Comparison of ENCODE assay signal across 19 mouse cellular contexts in the genomic region with DNA sequence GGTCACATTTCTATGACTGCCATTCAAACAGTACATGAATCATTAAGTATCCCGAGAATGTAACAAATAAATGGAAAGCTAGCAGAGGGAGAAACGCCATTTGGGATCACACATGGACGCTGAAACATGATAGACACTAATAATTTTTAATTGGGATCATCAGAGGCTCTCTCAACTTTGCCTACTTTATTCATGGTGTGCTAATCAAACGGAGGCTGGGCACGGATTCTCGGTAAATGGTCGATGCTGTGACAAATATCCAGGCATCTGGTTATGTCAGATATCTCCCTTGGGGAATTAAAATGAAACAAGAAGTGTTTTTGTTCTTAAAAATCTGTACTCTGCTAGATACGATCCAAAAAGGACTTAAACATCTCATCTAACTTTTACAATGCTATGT.
A peak's percentile ranks its signal among the peaks of the same experiment; 100 is the strongest.
DNase-seq lines count a peak whose midpoint lies in the region; ATAC-seq and TF ChIP-seq lines count a peak whose summit lies in the region.
"Had no signal": no experiment of that assay in that cellular context is flagged by ENCODE, and none has a peak within 500 bp of the region (broad histone marks: within the 10 kb centered on the region; RNA-seq: fewer than 3 reads in every experiment).

No protein-coding gene starts in this region.

- TF ChIP-seq POLR2A in bone marrow macrophage, adult 2 months (IDR thresholded peaks at IDR 0.05; ENCODE audit: borderline replicate concordance, low read depth, low read length), result no peak

- no peaks in the 10 kb centered on the region for H3K27me3 ChIP-seq in forebrain, embryonic 12.5 days
- no peaks in the 10 kb centered on the region for H3K27me3 ChIP-seq in forebrain, embryonic 11.5 days (ENCODE audit: control insufficient read depth, insufficient read depth, low read length)
- H3K27me3 ChIP-seq in heart, embryonic 16.5 days (ENCODE audit: control insufficient read depth, insufficient read depth, low read length), result no peaks in the 10 kb centered on the region
- H3K27me3 ChIP-seq: limb, embryonic 15.5 days had no signal

- H3K36me3 ChIP-seq in forebrain, embryonic 12.5 days (replicated peaks), result no peaks in the 10 kb centered on the region
- no peaks in the 10 kb centered on the region for H3K36me3 ChIP-seq in forebrain, embryonic 11.5 days (ENCODE audit: control insufficient read depth, insufficient read depth, low read length)
- no peaks in the 10 kb centered on the region for H3K36me3 ChIP-seq in heart, embryonic 16.5 days (ENCODE audit: control insufficient read depth, insufficient read depth)
- H3K36me3 ChIP-seq in macrophage (ENCODE audit: inconsistent target), result no peaks in the 10 kb centered on the region
- H3K36me3 ChIP-seq: limb, embryonic 15.5 days; midbrain, embryonic 10.5 days had no signal

- no peak overlapping the region for H3K4me3 ChIP-seq in forebrain, embryonic 12.5 days (replicated peaks)
- H3K4me3 ChIP-seq in forebrain, embryonic 11.5 days (ENCODE audit: low read depth, low read length), result no peak overlapping the region
- H3K4me3 ChIP-seq in heart, embryonic 16.5 days (ENCODE audit: low read length), result no peak overlapping the region
- no peak overlapping the region for H3K4me3 ChIP-seq in bone marrow macrophage, adult 2 months (ENCODE audit: insufficient read depth, low read length)
- no peak overlapping the region for H3K4me3 ChIP-seq in macrophage (ENCODE audit: inconsistent target)
- H3K4me3 ChIP-seq: limb, embryonic 15.5 days; midbrain, embryonic 10.5 days had no signal

- no peak overlapping the region for H3K27ac ChIP-seq in forebrain, embryonic 12.5 days
- H3K27ac ChIP-seq in forebrain, embryonic 11.5 days (ENCODE audit: low read depth, low read length), result no peak overlapping the region
- H3K27ac ChIP-seq in heart, embryonic 16.5 days (ENCODE audit: low read length), result no peak overlapping the region; the same call in 1 of the 2 replicates
- H3K27ac ChIP-seq in bone marrow macrophage, adult 2 months (ENCODE audit: insufficient read depth, low read depth, low read length), result peak overlapping the region; percentile 25; the same call in 1 of the 2 replicates
- H3K27ac ChIP-seq in macrophage, result peak overlapping the region; percentile 68
- H3K27ac ChIP-seq: midbrain, embryonic 10.5 days had no signal

- no peak for TF ChIP-seq CTCF in bone marrow macrophage, adult 2 months (IDR thresholded peaks at IDR 0.05; ENCODE audit: low read depth, low read length)

- intact Hi-C loops in heart, postnatal 14 days (cut with DNase I), result no loop called here

- H3K79me2 ChIP-seq in macrophage (ENCODE audit: inconsistent target), result no peaks in the 10 kb centered on the region

- no peaks in the 10 kb centered on the region for H3K9me3 ChIP-seq in forebrain, embryonic 12.5 days
- no peaks in the 10 kb centered on the region for H3K9me3 ChIP-seq in forebrain, embryonic 11.5 days (ENCODE audit: control insufficient read depth, low read length)
- no peaks in the 10 kb centered on the region for H3K9me3 ChIP-seq in heart, embryonic 16.5 days (replicated peaks; ENCODE audit: control insufficient read depth, low read length)
- H3K9me3 ChIP-seq: limb, embryonic 15.5 days; midbrain, embryonic 10.5 days had no signal

- DNase-seq in forebrain, embryonic 11.5 days (ENCODE audit: low spot score), result no peak
- no peak for DNase-seq in heart, postnatal 14 days
- no peak for DNase-seq in T-cell, adult 2 months (ENCODE audit: low spot score)
- no peak for DNase-seq in right cerebral cortex, adult 18-20 months
- DNase-seq: adrenal gland, postnatal 25 days; cerebellum, adult 9-10 months; kidney, adult 18-20 months; kidney, postnatal 25 days; lung, postnatal 10 days; right cerebral cortex, postnatal 4 days; thymus, postnatal 4 days had no signal

- H3K4me1 ChIP-seq in forebrain, embryonic 12.5 days, result no peaks in the 10 kb centered on the region
- H3K4me1 ChIP-seq in forebrain, embryonic 11.5 days (replicated peaks; ENCODE audit: control insufficient read depth, insufficient read depth, low read length), result no peaks in the 10 kb centered on the region
- H3K4me1 ChIP-seq in heart, embryonic 16.5 days (ENCODE audit: control insufficient read depth, insufficient read depth, low read length), result peaks cover 34% of the 10 kb centered on the region
- peaks cover 6% of the 10 kb centered on the region; the same call in 1 of the 2 replicates for H3K4me1 ChIP-seq in bone marrow macrophage, adult 2 months (ENCODE audit: control insufficient read depth, insufficient read depth, low read length)
- H3K4me1 ChIP-seq: midbrain, embryonic 10.5 days had no signal

- no peak overlapping the region for H3K4me2 ChIP-seq in forebrain, embryonic 12.5 days
- no peak overlapping the region for H3K4me2 ChIP-seq in forebrain, embryonic 11.5 days (ENCODE audit: low read depth, low read length, severe bottlenecking)
- H3K4me2 ChIP-seq in heart, embryonic 16.5 days (ENCODE audit: low read depth, low read length), result peak overlapping the region; percentile 61; the same call in 1 of the 2 replicates
- H3K4me2 ChIP-seq: limb, embryonic 15.5 days had no signal

- peak; percentile 6; the same call in 1 of the 2 replicates for ATAC-seq in forebrain, embryonic 12.5 days (ENCODE audit: low FRiP score)
- no peak for ATAC-seq in forebrain, embryonic 11.5 days (replicated peaks; ENCODE audit: low FRiP score)
- no peak for ATAC-seq in heart, embryonic 16.5 days (replicated peaks; ENCODE audit: extremely low read depth, insufficient read depth, low FRiP score)
- ATAC-seq: hindbrain, postnatal 0 days; Patski had no signal

- no peak overlapping the region for H3K9ac ChIP-seq in forebrain, embryonic 12.5 days
- H3K9ac ChIP-seq in forebrain, embryonic 11.5 days (ENCODE audit: low read length), result no peak overlapping the region
- peak overlapping the region; percentile 59; the same call in 1 of the 2 replicates for H3K9ac ChIP-seq in heart, embryonic 16.5 days (ENCODE audit: low read length)
- H3K9ac ChIP-seq: limb, embryonic 15.5 days had no signal

- WGBS in forebrain, embryonic 12.5 days, result 67% methylated on average over 8 of the region's 8 CpGs
- WGBS in forebrain, embryonic 11.5 days, result 71% methylated on average over 8 of the region's 8 CpGs
- 68% methylated on average over 8 of the region's 8 CpGs for WGBS in heart, embryonic 16.5 days
- 92% methylated on average over 8 of the region's 8 CpGs for WGBS in macrophage (ENCODE audit: missing documents)

Comparison
In these comparisons a context has a peak if more than half of its experiments do, and no peak if none do; other contexts are left out.
1. H3K27ac ChIP-seq: peak in bone marrow macrophage, adult 2 months (single experiment) and macrophage (single experiment); none in forebrain, embryonic 12.5 days (single experiment), forebrain, embryonic 11.5 days (single experiment) and heart, embryonic 16.5 days (single experiment).